Mouse (Mus musculus) erythroid progenitor cell, adult 5-6 weeks (primary cell): ENCODE results near the gene Lpo. TPM values are rescaled to one million over a fixed set of nuclear protein-coding genes. Genes with fewer than 3 reads are reported as not detected.
"Not testable (repeated sequence)": the region's sequence is repeated elsewhere in the genome, so short reads cannot be mapped to it uniquely, and the experiment has no call there.

Experiments
- ATAC-seq: replicated peaks from 2 replicates; pipeline ENCODE4 v1.8.0; 2016; ENCODE audit warnings: moderate number of reproducible peaks, mild to moderate bottlenecking, moderate TSS enrichment, inconsistent platforms; ENCODE audit not compliant: poor library complexity, low FRiP score, severe bottlenecking
- total RNA-seq, 2 experiments: library from RNA; stranded (forward) in 1 of 2; stranded (reverse) in 1 of 2; fragments of 150-400 nt in 1 of 2; fragments of 186-747, 209-891 nt in 1 of 2; gene quantifications; 2 replicates each; pipeline versions ENCODE4 v1.2.3 to v1.2.4; 2015 to 2017; ENCODE audit warnings: low replicate concordance in 2 of 2

Gene Lpo
- total RNA-seq (2015; ENCODE audit: low replicate concordance) (not detected in 2 replicates), total RNA-seq (2017; ENCODE audit: low replicate concordance) (not detected in 2 replicates)

DNA sequence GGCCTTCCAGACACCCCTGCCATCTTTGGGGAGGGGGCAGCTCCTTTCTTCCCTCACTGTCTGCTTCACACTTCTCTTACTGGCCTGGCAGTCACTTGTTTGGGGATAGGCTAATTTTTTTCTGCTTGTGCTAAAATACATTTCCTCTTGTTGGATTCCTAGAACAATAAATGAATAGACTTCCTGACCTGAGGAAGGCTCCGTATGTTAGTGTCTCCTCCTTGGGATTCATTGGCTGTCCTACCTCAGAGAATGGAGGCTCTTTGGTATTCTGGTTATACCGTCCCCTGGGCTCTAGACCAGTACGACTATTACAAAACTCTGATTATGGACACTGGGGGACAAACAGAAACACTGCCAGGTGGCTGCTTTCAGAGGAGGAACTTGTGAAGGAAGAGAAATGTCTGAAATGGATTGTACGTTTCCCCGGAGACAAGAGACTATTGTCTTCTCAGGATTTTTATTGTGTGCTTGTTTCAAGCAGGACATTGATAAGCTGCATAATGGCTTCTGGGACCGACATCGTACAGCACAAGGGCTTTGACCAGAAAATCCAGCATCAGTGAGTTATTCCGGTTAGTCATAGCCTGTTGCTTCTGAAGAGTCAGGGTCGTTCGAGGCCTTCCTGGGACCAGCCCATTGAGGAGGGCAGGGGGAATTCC, at the start of gene Lpo:
Lpo (minus strand) TSS at position 51 of the 662 bp plus-strand sequence.
- ATAC-seq, result no peak

DNA sequence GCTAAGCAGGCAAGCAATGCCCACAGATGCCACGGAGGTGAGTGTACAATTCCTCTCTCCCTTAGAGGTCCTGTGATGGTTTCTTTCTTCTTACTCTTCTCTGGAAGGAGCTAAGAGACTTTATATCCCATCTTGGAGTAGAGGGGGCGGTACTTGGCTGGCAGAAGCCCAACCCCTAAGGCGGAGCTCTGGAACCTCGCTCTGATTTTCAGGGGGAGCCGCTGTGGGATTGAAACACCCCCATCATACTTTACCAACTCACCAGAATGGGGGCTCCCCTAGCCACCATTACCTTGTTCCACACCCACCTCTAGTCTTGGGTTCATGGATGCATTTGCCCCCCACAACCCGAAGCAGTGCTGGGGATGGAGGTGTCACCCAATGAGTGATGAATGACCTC, 47.3 kb upstream of the Lpo start, which contains the start of gene Epx:
Epx (minus strand) TSS at position 101 of the 400 bp plus-strand sequence.
- no peak for ATAC-seq

DNA sequence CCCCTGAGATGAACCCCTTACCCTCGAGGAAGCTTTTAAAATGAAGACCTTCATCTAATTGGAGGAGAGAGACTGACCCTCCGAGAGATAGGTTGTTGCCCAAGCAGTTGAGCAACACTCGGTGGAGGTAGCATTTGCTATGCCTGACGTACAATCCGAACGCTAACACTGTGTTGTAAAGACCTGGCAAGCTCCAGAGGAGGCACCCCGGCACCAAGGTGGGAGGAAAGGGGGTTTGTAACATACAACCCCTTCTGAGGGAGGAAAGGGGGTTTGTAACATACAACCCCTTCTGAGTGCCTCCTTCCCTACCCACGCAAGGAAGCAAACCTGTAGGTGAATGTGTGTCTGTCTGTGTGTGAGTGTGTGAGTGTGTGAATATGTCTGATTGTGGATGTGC, 43.7 kb upstream of the Lpo start:
- no peak for ATAC-seq

DNA sequence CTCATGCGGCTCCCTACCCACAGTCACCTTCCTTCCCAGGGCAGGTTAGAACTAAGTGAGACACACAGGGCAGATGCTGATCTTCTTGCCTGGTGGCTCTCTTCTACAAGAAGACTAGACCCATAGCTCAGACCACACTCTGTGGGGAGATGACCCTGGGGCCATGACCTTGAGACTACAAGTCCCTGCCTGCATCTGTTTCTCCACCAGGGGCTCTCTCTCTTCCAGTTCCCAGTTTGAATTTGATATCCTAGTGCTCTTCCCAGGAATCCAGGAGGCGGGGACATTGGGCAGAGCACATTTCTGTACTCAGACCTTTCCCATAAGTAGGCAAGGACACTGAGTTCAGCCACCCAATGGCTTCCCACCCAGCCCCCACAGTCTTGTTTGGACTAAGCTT, 42.0 kb upstream of the Lpo start:
- ATAC-seq, result no peak

DNA sequence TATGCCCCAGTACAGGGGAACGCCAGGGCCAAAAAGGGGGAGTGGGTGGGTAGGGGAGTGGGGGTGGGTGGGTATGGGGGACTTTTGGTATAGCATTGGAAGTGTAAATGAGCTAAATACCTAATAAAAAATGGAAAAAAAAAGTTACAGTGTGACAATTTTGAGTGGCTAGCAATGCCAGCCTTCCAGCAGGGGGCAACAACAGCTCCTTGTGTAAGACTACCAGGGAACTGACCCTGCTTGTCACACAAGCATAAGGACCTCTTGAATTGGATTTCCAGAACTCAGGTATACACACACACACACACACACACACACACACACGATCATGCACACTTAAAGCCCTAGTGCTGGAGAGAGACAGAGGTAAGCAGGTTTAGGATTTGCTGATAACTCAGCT, 38.8 kb upstream of the Lpo start:
- not testable (repeated sequence) for ATAC-seq

DNA sequence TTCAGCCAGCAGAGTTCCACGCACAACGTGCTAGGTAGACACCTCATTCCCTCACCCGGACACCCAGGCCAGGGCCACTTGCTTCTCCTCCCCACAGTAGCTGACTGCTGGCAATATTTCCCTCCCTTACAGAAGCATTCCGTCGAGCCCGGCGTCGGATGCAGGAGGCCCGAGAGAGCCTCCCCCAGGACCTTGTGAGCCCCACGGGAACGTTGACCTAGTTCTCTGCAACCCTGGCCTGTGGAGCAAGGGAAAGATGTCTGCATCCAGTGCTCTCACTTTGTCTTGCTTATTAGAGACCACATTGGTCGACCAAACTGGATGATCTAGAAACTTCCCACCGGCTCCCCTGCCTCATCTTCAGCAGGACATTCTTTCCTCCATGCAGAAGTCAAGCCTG, 34.7 kb upstream of the Lpo start:
- ATAC-seq, result no peak

DNA sequence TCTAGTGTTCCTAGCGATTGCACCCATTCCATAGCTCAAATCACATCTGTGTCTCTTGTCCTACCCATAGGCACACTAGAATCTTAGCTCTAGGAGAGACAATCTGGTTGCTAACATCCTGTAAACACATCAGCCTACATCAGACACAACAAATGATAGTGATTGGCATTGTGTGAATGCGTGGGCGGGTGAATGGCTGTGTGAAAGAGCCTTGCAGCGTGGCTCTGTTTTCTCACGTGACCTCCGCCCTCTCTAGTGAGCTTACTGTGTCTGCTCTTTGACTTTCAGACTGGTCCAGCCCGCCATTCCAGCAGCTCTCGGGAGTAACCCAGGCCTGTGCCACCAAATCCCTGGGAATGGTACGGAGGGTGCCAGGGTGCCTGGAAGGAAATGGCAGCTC, 32.3 kb upstream of the Lpo start:
- ATAC-seq, result no peak

DNA sequence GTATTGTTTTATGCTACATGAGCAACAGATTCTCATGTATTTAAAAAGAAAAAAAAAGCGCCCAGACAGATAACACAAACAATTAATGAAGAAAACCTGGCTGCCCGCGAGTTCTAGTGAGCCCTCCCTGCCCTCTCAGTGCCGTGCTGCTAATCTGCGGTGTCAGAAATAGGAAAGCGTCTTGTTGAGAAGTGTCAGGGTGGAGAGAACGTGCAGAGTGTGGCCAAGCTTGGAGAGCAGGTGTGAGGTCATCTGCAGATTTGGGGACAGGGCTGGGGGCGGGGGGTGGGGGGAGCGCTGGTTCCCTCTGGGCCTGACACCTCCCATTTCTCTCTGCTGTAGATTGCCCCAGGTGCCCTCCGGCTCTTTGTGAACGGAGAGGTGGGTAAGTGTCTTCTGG, 31.2 kb upstream of the Lpo start:
- ATAC-seq, result no peak

DNA sequence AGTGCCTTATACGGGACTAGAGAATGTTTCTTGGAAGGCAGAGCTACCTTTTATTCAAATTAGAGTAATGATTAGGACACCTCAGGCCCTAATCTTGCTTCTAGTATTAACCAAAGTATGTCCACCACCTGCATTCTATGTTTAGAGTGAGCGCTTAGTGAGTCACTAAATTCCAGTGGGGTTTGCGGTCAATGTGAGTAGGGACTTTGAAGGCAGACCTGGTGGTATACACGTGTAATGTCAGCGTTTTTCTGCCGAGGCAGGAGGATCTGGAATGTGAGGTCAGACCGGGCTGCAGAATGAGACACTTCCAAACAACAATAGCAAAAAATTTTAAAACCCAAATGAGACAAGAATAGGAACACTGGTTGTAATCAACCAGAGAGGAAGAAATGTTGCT, 26.5 kb upstream of the Lpo start:
- ATAC-seq, result no peak

DNA sequence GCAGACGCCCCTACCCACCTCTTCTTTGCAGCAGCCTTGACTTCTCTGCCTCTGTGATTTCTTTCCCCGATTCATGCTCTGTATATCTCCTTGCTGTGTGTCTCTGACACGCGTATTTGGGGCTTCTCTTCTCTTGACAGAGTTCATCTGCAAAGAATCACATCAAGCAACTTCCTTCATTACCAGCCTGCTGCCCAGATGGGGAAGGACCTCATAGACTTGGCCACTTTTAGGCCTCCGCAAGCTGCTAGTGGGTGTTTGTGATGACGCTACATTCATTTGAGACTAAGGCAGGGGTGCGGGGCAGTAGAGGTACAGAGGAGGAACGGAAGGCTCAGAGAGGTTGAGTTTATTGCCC, 25.5 kb upstream of the Lpo start:
- no peak for ATAC-seq

DNA sequence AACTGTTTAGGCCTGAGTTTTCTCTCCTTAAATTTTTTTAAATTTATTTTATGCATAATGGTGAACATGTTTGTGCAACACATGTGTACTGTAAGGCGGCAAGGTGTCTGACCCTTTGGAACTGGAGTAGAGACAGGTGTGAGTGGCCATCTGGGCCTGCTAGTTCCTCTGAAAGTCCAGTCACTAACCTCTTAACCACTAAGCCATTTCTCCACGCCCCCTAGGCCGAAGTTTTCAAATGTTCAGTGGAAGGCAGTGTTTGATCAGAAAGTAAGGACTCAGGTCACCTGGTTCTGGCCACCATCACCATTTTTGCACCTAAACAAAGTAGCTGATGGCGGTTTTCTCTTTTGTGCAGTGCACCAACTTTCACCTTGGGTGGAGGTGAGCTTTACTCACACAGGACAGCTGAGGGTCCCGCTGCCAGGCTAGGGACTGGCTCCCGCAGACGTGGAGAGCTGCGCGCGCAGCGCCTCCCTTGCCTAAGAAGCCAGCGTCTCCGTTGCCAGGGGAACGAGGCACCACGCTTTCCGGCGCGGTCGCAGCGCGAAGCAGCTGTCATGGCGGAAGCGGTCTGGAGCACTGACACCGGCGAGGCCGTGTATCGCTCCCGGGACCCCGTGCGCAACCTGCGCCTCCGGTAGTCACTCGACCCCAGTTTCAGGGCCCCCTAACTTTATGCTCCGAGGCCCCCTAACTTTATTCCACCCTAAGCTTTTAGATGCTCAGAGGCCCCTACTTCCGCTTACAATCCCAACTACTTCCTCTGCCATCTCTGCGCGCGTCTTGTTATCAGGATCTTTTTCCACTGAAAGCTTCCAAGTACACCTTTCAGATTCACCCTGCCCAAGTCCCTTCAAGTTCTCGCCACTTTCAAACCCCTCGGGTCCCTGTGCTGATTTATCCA, 24.9 kb upstream of the Lpo start, which contains the start of gene Mks1:
Mks1 (plus strand) TSS at position 526 of the 907 bp plus-strand sequence.
- peak; percentile 61 for ATAC-seq

DNA sequence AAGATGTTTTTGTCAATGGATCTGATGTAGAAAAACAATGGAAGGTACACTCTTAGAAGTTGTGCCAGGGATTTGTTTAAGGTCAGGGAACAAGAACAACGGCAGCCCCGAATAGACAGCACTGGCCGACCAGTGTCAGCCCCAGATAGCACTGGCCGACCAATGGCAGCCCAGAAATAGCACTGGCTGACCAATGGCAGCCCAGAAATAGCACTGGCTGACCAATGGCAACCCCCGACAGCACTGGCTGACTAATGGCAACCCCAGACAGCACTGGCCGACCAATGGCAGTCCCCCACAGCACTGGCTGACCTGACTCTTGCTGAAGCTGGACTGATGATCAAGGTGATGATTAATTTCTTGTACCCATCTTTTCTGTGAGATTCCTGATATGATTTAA, 19.8 kb upstream of the Lpo start:
- no peak for ATAC-seq

DNA sequence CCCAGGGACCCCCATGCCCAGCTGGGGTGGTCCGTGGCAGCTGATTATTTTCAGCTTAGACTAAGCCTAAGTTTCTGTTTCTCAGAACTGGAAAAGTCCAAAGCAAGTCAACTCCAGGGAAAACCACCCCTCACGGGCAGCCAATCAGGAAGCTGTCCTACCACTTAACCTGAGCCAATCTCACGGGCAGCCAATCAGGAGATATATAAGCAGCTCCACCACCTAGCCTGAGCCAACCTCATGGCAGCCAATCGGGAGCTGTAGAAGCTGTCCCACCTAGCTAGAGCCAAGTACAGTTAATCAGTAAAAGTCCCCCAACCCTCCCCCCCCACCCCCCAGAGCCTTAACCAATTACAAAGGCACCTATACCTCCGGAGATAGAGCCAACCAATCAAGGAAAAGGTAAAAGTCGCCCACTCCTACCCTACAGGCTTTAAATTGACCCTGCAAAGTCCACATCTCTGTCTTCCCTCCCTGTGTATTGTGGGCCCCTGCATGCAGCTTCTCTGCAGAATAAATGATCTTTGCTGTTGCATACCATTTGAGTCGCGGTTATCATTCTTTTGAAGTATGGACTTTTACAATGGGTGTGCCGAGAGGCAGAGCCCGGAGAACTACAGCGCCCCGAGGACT, 19.0 kb upstream of the Lpo start:
- ATAC-seq, result no peak

DNA sequence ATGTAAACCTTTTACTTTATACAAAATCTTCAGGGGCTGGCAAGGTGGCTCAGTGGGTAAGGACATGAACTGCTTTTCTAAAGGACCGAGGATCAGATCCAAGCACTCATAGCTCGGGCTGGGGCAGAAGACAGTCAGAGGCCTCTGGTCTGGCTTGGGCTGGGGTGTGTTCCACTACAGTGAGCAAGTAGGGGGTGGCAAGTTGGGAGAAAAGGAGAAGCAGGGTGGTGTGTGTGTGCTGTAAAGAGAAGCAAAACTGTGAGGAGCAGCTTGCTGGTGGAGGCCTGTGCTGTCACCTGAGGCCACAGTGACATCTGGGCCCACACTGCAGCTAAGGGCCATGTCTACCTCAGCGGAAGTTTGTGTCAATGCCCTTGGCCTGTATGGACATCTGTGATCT, 13.3 kb upstream of the Lpo start:
- peak; percentile 34; the same call in 1 of the 2 replicates for ATAC-seq

DNA sequence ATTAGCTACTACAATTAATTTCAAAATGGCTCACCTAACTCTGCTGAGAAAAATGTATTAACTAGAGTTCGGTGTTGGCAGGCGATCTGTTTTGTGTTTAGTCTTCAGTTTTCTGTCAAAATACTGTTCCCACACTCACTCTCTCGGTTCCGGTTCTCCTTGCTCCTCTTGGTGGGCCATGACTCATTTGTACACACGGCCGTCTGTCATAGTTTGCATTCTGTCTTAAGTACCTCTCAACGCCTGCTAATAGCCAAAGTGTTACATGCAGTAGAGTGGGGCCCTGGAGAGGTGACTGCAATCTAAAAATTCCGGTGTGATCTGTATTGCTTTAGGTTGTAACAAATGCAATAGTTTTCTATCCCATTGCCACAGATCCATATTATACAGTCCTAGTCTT, 12.6 kb upstream of the Lpo start:
- no peak for ATAC-seq

DNA sequence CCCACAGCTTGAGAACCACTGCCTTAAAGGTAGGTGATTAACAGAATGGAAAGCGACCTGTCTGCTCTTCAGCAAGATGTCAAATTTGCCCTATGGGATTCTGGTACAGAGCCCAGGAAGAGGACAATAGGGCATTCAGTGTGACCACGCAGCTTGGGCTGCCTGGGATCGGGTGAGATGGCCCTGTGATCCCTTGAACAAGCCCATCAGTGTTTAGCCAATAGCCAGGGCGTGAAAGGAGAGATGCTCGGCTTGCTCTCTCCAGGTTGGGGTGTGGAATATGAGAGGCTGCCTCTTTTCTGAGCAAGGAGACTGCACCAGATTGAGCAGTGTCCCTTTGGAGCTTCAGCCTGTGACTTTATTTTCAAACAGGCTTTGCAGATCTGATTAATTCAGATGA, 6.6 kb downstream of the Lpo start:
- ATAC-seq, result no peak

DNA sequence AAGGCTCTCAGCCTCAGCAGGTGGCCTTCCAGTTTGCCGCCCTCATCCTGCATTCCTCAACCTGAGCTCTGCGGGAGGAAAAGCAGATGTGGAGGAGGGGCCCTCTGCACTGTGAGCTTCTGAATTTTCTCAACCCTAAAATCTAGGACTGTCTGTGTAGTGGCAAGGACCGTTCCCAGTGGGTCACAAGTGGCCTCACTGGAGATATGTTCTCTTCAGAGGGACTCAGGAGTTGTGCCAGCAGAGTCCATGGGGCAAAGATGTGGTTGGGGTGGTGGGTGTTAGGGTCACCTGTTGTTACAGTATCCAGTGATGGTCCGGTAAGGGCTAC, 10.7 kb downstream of the Lpo start:
- no peak for ATAC-seq

DNA sequence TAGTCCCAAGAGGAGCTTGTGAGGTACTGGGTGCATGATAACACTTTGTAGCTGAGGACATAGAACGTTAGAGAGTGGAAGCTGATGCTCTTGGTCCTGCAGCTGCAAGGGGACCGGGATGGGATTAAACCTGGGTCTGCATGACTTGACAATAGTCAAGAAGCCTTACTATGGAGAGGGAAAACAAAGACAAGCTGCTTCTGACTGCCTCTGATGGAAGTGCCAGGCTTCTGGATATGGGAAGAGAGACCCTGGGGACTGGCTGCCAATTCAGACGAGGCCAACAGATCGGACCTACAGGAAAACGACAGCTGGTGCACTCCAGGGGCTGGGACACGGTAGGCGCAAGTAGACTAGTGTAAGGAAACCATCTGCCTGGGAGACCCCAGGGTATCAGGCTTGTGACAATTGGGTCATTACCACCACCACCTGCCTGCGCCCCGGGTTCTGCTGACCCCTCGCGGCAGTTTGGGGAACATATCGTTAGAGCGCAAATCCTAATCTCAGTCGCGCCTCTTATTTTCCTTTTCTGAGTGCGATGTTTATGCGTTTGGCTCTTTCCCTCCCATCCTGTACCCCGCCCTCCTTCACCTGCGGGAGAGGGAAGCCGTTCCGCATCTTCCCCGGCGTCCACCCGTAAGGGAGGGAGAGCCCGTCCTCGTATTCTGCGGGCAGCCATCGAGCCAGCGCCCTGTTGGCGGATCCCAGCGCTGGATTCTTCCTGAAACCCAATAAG, 11.2 kb downstream of the Lpo start:
- ATAC-seq, result no peak

DNA sequence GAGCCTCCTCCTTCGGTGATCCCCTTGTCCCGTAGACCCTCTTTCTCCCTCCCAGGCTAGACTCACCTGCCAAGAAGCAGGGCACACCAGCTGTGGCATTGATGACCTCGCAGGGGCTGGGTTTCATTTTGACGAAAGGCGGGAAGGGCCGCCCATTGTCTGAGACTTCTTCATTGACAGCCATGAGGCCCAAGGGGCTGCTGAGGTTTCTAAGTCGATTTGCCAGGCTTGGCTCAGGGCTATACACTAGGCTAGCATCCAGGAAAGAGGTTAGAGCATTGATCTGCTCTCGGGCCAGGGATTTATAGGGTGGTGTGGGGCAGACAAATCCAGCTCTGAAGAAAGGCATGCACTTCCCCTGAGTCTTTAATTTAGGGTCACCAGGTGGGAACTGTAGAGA, 13.3 kb downstream of the Lpo start:
- no peak for ATAC-seq

DNA sequence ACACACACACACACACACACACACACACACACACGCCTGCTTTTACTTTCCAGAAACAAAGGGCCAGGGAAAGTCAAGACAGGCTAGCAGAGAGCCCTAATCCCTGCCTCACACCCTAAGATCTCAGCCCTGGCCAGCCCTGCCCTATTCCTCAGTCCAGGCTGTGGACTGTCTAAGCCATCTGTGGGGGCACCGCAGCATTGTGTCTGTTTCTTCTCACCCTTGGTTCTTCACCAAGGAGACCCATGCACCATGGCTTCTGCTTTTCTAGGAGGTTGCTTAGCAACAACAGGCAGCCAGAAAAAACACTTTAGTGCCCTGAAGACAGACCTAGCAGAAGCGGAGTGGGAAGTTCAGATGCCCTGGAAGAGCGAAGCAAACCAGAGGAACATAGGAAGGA, 16.7 kb downstream of the Lpo start:
- ATAC-seq, result no peak
